Mouse (Mus musculus) T-cell, adult 66 days (primary cell): Measurements from ENCODE around the gene Chmp5. TPM values are rescaled to one million over a fixed set of nuclear protein-coding genes. Genes with fewer than 3 reads are reported as not detected.

Source experiments
- total RNA-seq, 2 experiments: library from RNA; stranded (reverse); gene quantifications; 3 replicates in 1 of 2; 4 replicates in 1 of 2; pipeline ENCODE4 v1.2.4; 2023

Gene Chmp5
- 10 to 100 TPM; 28.3 to 36.3 TPM for total RNA-seq

DNA sequence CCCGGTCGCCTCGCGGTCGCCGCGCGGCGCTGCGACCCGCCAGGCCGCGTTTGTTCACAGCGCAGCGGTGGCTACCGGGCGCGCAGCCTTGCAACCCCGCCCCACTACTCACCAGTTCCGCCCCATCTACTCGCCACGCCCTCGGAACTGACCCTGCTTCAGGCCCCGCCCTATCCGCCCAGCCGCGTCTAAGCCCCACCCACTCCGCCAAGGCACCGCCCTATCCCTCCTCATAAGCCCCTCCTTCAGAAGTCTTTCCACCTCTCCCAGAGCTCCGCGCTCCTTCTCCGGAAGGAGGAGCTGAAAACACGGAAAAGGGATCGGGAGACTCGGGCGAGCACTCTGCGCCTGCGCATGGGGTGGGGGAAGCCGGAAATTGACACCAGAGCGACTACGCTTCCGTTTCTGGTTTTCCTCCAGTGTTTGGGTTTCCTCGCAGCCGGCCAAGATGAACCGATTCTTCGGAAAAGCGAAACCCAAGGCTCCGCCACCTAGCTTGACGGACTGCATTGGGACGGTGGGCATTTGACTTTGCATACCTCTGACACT is at the start of gene Chmp5, which contains the start of gene Bag1:
Gene Chmp5, plus strand, starts transcription at position 248 of the 549 bp plus-strand sequence.
Gene Bag1, minus strand, starts transcription at position 135 of the 549 bp plus-strand sequence.

DNA sequence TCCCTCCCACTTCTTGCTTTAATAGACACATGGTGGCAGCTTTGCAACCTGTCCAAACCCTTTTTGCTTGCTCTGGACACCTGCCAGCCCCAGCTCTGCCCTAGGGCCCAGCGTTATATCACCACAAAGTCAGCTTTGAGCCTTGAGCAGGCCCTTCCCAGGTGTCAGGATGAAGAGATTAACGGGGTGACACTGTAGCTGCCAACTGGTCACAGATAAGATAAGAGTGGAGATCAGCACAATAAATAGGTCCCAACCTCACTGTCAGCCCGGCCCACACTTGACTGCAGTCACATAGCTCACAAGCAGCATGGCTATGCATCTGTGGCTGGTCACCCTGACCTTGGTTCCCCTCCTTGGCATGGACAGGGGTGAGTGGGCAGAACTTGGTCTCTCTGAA is 28.4 kb upstream of the Chmp5 start, which contains the start of gene Spink4:
Gene Spink4, plus strand, starts transcription at position 268 of the 400 bp plus-strand sequence.

DNA sequence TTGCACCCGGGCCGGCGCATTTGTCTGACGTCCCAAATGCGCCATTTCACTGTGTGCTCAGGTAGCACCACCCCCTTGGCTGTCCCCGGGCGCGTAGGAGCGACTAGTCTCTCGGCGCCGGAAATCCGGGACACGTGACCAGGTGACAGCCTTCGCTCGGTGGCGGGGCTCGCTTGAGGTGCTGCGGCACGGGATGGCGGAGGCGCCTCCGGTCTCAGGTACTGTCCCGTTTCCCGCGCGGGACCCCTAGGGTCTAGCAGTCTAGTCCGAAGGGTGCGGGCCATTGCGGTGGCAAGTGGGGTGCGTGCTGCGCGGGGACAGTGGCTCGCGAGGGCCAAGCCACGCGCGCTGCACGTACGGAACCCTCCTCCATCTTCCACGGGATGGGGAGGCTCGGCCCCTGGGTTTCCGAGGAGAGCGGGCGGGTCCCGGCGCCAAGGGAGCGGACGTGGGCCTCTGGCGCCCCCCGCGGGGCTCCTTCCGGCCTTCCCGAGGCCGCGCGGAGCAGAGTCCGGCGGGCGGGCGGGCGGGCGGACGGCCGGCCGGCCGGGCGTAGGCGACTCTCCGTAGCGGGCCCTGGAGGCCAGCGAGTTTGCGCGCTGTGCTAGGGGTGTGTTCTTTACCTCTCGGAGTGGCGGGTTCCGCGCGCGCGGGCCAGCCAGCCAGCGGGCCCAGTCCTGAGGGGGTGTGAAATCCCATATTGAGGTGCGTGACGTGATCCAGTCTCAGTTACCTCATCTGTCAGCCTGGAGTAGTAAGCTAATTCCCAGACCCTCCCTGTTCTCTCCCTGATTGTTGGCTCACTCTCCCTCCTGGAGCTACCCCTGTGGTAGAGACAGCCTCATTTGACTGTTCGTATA is 22.9 kb downstream of the Chmp5 start, which contains the start of gene Nfx1:
Gene Nfx1, plus strand, starts transcription at position 65 of the 860 bp plus-strand sequence.

Other genes starting within 250 kb of the Chmp5 start
- gene Aptx, start 245.2 kb upstream of the Chmp5 start, total RNA-seq = 10 to 100 TPM; 25.3 to 26.3 TPM
- 100 to 1,000 TPM; 410 to 472 TPM for gene Dnaja1, start 226.3 kb upstream of the Chmp5 start, total RNA-seq
- gene Smu1, start 190.5 kb upstream of the Chmp5 start, total RNA-seq = 10 to 100 TPM; 67.6 to 78.7 TPM
- 10 to 100 TPM; 81.8 to 81.9 TPM for gene B4galt1, start 94.4 kb upstream of the Chmp5 start, total RNA-seq
- not detected for gene Spink4, start 28.4 kb upstream of the Chmp5 start, total RNA-seq
- 10 to 100 TPM; 70.6 to 79.1 TPM for gene Bag1, start 113 bp upstream of the Chmp5 start, total RNA-seq
- 10 to 100 TPM; 93.8 to 94.6 TPM for gene Nfx1, start 22.5 kb downstream of the Chmp5 start, total RNA-seq
- not detected for gene Aqp7, start 99.7 kb downstream of the Chmp5 start, total RNA-seq
- 10 to 100 TPM; 59.6 to 67.0 TPM for gene Aqp3, start 149.8 kb downstream of the Chmp5 start, total RNA-seq
- gene Nol6, start 176.0 kb downstream of the Chmp5 start, total RNA-seq = 10 to 100 TPM; 72.5 to 81.9 TPM
- gene Ube2r2, start 187.3 kb downstream of the Chmp5 start, total RNA-seq = 10 to 100 TPM; 77.0 to 79.0 TPM